Mouse (Mus musculus): Measurements from ENCODE around the gene Tnr.
A peak's percentile ranks its signal among the peaks of the same experiment; 100 is the strongest.

Tnr gene

GRCm38 (mm10) chr1:159629822-159630589 is 106.4 kb downstream of the Tnr start:
- DNase-seq (ENCODE audit: low spot score) = no peak

GRCm38 (mm10) chr1:159632558-159632957 is 109.0 kb downstream of the Tnr start:
- DNase-seq (ENCODE audit: low spot score) = no peak

- no peak for DNase-seq (ENCODE audit: low spot score)
These were observed 115.8 kb downstream of the Tnr start for GRCm38 (mm10) chr1:159639408-159639807.

- no peak for DNase-seq (ENCODE audit: low spot score)
These were observed 122.2 kb downstream of the Tnr start for GRCm38 (mm10) chr1:159645719-159646118.

- no peak for DNase-seq (ENCODE audit: low spot score)
These were observed 126.9 kb downstream of the Tnr start for GRCm38 (mm10) chr1:159650486-159650885.

GRCm38 (mm10) chr1:159655241-159655640 is 131.7 kb downstream of the Tnr start:
- DNase-seq (ENCODE audit: low spot score) = no peak

- no peak for DNase-seq (ENCODE audit: low spot score)
These were observed 134.4 kb downstream of the Tnr start for GRCm38 (mm10) chr1:159657856-159658542.

GRCm38 (mm10) chr1:159660620-159661501 is 137.3 kb downstream of the Tnr start:
- DNase-seq (ENCODE audit: low spot score) = no peak

GRCm38 (mm10) chr1:159664496-159664895 is 140.9 kb downstream of the Tnr start:
- DNase-seq (ENCODE audit: low spot score) = no peak

- DNase-seq (ENCODE audit: low spot score) = no peak
These were observed 141.4 kb downstream of the Tnr start for GRCm38 (mm10) chr1:159664945-159665344.

- DNase-seq (ENCODE audit: low spot score) = no peak
These were observed 147.1 kb downstream of the Tnr start for GRCm38 (mm10) chr1:159670629-159671150.

- no peak for DNase-seq (ENCODE audit: low spot score)
These were observed 147.6 kb downstream of the Tnr start for GRCm38 (mm10) chr1:159671181-159671580.

GRCm38 (mm10) chr1:159674240-159674639 is 150.7 kb downstream of the Tnr start:
- no peak for DNase-seq (ENCODE audit: low spot score)

- DNase-seq (ENCODE audit: low spot score) = no peak
These were observed 151.9 kb downstream of the Tnr start for GRCm38 (mm10) chr1:159675472-159675871.

- DNase-seq (ENCODE audit: low spot score) = no peak
These were observed 154.8 kb downstream of the Tnr start for GRCm38 (mm10) chr1:159678221-159678935.

- no peak for DNase-seq (ENCODE audit: low spot score)
These were observed 157.7 kb downstream of the Tnr start for GRCm38 (mm10) chr1:159681252-159681651.

GRCm38 (mm10) chr1:159686476-159687231 is 163.1 kb downstream of the Tnr start:
- DNase-seq (ENCODE audit: low spot score) = peak; percentile 52

- DNase-seq (ENCODE audit: low spot score) = no peak
These were observed 173.1 kb downstream of the Tnr start for GRCm38 (mm10) chr1:159696717-159697116.

GRCm38 (mm10) chr1:159702038-159702437 is 178.5 kb downstream of the Tnr start:
- DNase-seq (ENCODE audit: low spot score) = no peak

GRCm38 (mm10) chr1:159704925-159705324 is 181.4 kb downstream of the Tnr start:
- no peak for DNase-seq (ENCODE audit: low spot score)

- no peak for DNase-seq (ENCODE audit: low spot score)
These were observed 192.7 kb downstream of the Tnr start for GRCm38 (mm10) chr1:159716301-159716700.

Measured in layer of hippocampus, adult 9-10 months (tissue).